Mouse (Mus musculus) thymus, adult 18-20 months (tissue): Measurements from ENCODE around the gene Manba.

ENCODE experiments used
- DNase-seq, 2 experiments: peaks; one replicate each; pipeline ENCODE4 v3.0.0; 2022; ENCODE audit warnings: mixed read lengths in 2 of 2

Manba gene

DNA sequence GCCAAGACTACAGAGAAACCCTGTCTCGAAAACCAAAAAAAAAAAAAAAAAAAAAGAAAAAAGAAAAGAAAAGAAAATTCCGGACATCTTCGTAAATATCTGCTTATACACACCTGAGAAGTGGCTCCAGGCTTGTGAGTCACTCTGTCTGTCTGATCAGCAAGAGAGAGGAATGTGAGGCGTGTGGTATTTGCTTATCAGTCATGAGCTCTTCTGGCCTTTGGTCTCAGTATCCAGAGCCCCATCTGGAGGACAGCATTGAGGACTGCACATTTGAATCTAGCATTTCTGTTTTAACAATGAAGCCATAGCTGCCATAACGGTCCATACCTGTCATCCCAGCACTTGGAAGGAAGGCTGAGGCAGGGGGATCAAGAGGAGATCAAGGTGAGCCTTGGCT lies 48.7 kb downstream of the Manba start:
- no peak for DNase-seq

DNA sequence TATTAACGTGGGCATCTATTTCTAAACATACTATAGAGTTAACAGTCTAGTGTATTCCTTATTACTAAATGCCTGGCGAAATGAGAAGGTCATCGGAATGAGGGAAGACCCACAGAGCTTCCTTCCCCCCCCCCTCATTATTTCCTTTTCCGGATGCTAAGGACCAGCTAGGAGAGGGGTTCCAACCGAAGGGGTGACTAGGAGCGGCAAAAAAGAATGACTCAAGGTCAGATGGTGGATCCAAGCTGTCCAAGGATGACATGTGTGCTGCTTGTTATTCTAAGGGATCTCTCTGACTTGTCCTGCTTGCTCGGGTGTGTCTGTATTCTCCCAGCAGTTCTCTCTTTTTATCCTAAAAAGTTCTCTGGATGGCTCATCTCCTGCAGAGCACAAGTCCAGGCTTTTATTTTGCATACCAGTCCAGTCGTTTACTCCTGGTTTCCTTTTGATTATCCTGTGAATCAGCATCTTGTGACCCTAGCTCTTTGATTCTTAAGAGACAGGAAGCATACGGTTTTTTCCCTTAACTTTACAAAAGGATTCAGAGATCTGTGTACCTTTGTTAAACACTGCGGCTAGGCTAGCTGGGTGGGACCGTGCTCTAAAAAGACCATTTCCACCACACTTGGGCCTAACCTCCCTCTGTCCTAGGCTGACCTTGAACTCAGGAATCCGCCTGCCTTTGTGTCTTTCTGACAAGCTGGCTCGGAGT lies 61.0 kb downstream of the Manba start:
- DNase-seq, result no peak

DNA sequence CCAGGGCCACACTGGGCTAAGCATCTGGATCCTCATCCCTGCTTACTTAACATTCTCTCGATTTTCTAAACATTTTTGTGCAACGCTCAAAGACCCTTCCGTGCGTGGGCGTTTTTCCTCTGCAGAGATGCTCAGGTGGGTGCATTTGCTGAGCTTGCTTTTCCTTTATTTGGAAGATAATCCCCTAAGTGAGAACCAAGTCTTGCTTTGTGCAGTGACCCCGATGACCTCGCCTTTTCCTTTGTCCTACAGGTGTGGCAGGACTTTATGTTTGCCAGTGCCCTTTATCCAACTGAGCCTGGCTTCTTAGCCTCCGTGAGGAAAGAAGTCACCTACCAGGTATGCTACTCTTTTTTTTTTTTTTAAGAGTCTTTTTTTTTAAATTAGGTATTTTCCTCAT lies 61.9 kb downstream of the Manba start:
- DNase-seq, result no peak

DNA sequence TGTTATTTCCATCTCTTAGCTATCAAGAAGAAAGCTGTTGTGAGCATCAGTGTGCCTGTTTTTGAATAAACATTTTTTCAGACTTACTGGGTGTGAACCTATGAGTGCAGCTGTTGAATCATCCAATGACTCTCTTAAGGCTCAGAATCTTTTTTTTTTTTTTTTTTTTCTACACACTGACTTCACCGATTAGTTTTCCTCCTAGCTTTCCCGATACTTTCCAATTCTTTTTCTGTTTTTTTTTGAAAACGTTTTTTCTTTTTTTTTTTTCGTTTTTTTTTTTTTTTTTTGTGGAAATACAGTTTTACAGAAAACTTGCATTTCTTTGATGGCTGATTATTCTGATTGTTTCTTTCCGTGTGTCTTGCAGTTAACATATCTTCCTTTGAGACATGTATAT lies 67.5 kb downstream of the Manba start:
- DNase-seq, result no peak

DNA sequence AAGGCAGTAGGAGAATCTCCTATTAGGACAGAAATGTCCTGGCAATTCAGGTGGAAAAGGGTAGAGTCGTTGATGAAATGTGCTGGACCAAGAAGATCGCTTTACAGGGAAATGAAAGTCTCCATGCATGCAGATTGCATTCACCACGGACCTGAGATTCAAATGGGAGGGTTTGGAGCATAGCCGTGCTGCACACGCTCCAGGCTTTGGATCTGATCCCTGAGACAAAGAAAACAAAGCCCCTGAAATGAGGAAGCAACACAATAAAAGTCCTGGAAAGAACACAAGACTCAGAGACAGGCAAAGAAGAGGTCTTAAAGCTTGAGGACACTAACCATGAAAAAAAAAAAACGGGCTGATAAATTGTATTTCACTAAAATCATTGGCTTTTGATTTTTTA lies 69.8 kb downstream of the Manba start:
- no peak for DNase-seq

DNA sequence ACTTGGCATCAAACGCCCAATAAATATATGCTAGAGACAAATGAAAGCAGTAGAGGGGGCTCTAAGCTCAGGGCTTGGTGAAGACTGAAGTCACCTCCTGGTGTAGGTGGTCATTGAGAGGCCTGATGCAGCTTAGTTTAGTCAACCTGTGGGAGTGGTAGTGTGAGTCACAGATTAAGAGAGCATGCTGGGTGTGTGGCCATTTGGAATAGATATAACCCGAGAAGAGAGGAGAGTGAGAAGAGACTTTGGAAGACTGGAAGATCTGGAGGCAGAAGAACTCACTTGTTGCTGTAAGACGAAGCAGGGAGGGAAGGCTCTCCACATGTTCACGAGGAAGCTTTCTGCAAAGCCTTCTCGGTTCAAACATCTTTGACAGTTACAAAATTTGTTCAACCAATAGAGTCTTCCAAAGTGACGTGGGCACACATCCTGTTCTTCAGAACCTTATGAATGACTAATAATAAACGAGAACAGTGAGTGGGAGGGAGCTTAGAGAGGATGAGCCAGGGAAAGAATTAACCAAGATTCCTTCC lies 70.7 kb downstream of the Manba start:
- DNase-seq, result no peak

DNA sequence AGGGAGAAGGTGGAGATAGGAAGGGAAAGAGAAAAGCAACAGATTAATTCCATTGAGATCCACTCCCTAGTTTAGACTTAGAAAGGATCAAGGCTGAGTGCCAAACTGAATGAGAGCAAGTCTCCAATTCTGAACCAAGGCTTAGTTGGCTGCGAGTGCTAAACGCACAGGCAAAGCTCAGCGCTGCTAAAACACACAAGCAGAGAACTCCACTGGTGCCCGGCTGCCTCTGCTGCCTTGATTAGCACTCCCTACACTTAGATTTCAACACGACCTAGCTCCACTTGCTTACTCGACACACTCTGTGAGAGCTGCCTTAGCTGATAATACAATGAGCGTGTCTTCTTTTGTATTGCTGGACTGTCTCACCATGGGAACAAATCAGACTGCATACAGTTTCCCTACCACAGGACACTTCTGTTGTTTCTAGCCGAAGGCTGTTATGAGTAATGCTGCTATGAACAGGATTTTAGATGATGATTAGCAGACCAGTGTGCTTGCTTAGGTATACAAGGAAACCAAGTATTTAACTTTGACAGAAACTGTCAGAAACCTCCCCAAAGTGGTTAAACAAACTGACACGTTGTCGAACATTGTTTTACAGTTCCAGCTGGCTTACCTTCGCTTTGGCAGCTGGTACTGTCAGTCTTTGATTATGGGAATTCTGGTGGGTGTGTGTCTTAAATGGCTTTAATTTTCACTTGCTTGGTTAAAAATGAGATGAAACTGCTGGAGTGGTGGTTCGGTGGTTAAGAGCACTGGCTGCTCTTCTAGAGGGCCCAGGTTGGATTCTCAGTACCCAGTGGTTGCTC lies 71.6 kb downstream of the Manba start:
- DNase-seq, result no peak

DNA sequence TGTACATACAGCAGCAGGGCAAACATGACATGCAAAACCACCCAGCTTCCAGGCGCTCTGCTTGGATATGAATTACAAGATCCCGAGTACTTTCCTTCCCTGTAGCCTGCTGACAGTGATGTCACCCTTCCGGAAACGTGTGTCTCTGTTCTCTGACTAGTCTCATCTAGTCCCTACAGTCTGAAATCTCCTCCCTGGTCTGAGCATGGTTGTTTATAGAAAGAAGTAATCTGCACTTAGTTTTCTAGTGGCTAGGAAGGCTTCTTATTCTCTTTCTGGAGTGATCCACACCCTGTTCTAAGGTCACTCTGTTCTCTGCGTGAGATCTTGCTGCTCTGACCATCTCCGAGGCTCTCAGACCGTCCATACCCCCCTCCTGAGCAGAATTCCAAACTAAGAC lies 76.6 kb downstream of the Manba start:
- DNase-seq, result no peak

DNA sequence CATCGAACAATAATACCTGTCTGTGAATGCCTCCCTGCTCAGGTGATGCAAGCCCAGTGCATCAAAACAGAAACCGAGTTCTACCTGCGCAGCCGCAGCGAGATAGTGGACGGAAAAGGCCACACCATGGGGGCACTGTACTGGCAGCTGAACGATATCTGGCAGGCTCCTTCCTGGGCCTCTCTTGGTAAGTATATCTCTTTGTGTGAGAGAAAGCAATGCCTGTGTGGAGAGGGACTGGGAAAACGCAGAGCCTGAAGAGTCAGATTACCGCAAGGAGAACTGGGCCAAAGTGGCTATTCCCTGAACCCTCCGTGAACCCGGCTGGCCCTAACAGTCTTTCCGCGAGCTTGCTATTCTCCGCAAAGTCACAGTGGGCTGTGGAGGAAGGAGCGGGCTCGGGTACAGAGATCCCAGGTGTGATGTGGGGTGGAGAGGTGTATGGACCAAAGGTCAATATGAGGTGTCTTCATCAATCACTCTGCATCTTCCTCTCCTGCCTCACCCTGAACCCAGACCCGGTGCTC lies 77.8 kb downstream of the Manba start:
- DNase-seq, result no peak

DNA sequence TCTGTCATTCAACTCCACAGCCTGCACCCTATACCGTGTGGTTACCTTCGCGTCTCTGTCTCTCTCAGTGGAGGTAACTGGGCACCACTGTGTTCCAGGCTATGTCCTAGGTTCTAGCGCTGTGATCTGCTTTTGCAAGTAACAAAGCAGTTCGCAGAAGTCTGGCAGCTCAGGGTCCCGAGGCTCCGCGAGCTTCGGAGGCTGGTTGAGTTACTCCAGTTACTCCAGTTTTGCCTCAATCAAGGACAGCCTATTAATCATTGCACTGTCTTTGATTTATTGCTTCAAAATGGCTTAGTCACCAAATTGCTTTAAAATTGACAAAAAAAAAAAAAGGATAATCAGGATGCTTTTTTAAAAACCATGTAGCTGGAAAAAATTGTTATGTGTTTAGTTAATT lies 79.3 kb downstream of the Manba start:
- no peak for DNase-seq

DNA sequence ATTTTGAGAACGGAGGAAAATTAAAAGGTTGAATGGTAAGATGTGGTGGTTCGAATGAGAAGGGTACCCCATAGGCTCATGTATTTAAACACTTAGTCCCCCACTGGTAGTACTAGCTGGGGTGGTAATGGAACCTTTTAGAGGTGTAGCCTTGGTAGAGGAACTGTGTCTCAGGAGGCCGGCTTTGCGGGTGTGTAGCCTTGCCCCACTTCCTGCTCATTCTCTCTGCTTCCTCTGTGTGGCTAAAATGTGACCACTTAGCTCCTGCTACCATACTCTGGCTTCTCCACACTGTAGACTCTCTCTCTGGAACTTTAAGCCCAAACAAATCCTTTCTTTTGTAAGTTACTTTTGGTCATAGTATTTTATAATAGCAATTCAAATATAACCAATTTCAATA lies 79.9 kb downstream of the Manba start:
- no peak for DNase-seq

DNA sequence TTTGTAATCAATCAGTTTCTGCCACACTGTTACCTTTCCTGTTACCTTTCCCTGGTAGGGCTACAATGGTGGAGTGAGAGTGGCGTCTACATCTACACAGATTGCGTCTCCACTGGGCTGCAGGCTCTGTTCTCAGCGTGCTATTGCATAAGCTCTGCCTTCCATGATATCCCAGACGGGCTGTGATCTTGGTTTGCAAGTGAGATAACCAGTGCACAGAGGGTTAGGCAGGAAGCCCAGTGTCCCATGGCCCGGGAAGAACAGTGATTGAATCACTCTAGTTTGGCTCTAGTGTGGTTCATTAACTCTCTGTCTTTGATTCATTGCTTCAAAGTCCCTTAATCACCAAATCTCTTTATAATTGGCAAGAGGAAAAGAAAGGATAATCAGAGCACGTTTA lies 82.5 kb downstream of the Manba start:
- no peak for DNase-seq

DNA sequence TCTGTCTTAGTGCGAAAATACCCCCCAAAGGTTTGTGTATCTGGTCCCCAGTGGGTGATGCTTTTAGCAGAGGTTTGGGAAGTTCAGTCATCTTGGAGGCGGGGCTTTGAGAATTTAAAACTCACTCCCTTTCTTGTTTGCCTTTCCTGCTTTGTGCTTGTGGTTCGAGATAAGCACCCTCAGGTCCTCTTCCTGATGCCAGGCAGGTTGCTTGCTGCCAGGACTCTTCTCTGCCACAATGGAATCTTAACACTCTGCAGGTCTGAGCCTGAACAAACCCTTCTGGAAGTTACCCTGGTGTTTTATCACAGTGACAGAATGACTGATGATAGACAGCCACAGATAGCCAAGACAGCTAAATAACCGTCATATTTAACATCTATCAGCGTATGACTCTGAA lies 83.2 kb downstream of the Manba start:
- DNase-seq, result no peak

DNA sequence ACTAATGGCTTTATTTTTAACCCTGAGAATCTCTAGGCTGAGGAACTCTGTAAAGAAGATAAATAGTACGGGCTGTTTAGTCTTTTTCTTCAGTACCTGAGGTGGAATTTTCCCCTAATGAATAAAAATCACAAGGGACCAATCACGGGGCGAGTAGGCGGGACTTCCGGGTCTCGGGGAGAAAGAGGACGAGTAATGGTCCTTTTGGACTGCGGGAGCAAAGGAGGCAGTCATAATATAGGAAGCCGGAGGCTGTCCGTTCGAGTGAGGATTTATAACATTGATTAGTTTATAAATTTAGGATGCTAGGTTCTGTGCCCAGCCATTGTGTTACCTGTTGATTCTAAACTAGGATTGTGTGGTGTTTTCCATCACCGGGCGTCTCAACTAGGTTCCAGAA lies 86.1 kb downstream of the Manba start:
- DNase-seq, result no peak

DNA sequence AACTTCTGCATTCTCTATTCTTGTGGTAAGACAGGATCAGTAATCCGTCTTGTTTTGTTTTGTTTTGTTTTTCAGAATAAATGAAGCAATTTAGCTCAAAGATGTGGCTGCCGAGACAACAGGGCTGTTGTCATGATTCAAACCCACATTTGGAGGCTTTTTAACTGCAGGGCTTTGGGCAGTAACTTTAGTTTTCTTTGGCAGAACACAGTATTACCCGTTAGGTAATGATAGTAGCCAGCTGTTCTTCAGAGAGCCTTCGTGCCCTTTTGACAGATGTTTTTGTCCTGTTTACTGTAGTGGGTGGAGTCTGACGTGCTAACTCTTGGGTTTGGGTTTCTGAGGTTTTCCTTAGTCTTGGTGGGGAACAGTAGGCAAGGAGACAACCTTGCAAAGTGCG lies 87.6 kb downstream of the Manba start:
- DNase-seq, result no peak

DNA sequence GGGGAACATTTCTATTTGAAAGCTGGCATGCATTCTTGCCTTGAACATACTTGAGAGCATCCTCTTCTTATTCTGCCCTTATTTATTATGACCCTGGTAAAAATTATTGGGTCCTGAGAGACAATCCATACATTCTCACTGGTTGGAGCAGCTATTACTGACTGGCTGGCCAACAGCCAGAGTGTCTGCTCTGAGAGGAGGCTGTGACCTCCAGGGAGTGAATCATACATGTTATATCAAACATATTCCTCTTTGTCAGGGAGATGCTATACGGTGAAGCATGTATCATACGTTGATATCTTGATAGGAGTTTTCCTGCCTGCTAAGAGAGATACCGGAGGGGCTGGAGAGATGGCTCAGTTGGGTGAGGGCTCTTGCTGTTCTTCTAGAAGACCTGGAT lies 89.7 kb downstream of the Manba start:
- no peak for DNase-seq

DNA sequence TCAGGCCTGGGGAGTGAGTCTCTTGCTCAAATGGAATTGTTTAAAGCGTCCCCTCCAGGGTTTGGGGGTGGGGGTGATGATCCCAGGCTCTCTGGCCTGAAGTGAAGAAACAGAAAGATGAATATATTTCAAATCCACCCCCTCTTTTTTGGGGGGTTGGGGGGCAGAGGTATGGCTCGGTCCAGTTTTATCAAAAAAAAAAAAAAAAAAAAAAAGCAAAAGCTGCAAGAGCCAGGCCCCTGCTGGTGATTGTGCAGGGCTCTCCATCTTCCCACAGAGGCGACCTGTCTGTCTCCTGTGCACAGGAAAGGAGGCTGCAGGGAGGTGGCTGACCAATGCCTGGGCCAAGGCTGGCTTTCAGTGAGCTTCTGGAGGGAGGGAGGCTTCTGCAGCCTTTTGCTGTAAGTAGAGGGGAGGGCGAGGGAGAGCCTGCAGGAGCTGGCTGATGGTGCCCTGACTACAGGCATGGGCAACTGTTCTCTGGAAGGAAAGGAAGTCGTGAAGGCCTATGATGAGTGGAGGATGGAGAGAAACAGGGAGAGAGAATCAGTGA lies 93.3 kb downstream of the Manba start:
- DNase-seq, result no peak

DNA sequence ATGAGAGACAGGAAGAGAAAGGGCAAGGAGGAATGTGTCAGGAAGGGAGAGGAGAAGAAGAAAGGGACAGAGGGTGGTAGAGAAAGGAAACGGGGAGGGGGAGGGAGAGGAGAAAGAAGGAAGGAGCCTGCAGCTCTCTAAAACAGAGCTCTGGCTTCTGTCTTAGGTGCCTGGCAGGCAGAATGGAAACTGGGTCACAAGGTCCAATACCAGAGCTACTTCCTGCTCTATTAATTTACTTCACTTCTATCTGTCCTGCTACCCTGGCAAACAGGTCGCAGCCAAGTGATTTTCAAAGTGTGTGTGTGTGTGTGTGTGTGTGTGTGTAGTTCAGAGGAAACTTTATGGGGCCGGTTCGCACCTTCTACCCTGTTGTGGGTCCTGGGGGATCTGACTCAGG lies 93.8 kb downstream of the Manba start:
- DNase-seq, result no peak

DNA sequence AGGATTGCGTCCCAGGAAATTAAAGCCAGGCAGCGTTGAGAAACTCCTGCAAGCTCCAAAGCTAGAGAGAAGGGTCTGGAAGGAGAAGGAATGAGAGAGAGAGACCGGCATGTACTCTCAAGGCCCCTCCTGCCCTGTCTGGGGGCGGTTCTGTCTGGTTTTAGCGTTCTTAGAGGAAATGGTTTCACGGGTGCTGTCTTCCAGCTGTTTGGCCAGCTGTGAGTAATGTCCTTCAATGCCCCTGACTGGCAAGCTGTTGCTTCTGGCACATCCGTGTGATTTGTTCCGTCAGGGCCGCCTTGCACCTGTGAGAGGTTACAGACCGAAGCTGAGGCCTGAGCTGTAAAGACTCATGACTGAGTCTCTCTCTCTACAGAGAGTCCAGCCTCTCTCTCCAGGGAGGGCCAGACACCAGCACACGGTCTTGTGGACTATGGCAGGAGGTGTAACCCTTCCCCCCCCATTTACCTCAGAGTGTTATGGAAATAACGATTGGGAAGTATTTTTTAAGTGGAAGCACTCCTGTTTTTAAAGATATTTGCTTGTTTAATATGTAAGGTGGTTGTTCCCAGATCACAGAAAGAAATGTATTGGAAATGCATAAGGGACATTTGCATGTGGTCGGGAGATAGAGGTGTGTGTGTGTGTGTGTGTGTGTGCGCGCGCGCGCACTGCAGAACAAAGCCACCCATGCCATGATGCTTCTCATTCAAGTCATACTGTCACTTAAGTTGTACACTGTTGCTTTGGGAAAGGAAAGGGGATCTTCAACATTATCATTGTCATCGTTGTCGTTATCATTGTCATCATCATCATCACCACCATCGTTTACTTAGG lies 95.2 kb downstream of the Manba start:
- peak in 1 of 2 experiments; percentile 31 for DNase-seq

DNA sequence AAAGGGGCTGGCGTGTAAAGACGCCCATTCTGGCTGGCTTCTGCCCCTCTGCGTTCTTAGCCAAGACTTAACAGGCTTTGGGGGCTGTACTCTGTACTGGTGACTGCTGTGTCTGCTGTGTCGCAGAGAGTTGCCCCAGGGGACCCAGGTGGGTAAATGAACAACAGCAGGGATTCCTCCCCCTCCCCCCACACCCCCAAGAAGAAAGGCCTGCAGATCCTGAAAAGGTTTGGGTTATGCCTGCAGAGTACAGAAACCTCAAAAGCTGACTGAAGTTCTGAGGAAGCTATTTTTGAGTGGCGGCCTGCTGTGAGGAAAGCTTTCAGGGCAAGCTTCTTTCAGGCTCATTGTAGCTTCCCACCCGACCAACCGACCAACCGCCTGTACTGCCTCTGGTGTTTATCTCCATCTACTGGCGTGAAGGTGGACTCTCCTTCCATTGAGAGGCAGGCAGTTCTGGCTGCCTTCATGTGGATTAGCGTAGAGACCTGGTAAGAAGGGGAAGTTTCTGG lies 96.3 kb downstream of the Manba start:
- peak in 1 of 2 experiments; percentile 47 for DNase-seq

DNA sequence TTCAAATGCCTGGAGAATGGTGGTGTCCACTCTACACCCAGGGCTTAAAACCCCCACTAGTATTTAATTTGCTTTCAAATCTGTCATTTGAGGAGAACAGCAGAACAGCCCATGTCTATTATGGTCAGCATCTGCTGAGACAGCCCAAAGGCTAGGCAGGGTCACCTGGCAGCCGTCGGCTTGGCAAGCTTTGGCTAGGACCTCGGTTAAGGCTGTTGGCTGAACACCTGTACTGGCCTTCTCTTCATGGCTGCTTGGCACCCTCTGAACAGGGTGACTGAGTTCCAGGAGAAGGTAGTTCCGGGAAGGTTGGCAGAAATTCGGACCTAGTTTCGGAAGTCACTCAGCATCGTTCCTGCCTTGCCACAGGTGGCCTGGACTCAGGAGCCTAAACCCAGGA lies 96.8 kb downstream of the Manba start:
- DNase-seq, result no peak

DNA sequence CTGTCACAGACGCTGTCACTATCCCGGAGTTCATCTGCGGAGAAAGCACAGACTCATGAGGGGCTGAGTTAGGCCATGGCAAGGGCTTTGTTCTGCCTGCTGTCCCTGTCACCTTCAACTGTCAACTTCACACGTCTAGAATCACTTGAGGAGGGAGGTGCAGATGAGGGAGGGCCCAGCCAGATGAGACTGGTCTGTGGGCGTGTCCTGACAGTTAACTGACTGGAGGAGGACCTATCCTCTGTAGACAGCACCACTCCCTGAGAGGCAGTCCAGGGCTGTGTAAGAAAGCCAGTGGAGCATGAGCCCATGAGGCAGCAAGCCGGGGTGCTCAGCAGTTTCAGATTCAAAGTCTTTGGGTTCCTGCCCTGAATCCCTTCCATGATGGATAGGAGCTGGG lies 100.1 kb downstream of the Manba start:
- DNase-seq, result no peak

DNA sequence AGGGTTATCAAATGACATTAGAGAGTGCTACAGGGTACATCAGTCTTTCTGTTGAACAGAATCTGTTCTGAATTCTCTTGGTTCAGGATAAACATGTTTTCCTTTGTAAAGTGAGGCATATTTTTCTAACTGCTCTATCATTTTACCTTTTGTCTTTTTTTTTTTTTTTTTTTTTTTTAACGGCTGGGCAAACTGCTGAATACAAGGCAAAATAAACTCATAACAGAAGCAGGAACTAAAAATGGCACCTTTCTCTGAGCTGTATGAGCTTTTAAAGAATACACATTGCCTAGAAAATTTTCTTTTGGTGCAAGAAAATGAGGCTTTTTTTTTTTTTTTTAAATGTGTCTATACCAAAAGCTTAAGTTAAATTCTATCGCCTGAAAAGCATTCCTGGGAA lies 100.6 kb downstream of the Manba start:
- no peak for DNase-seq
